Mouse (Mus musculus) monocyte, adult 5-6 weeks (primary cell): ENCODE data around the gene Mrtfa. TPM values are rescaled to one million over a fixed set of nuclear protein-coding genes. Genes with fewer than 3 reads are reported as not detected.

ENCODE experiments used
- ATAC-seq: fragments of 153-309, 156-312 bp; replicated peaks from 2 replicates; pipeline ENCODE4 v1.8.0; 2017; ENCODE audit warnings: mild to moderate bottlenecking; ENCODE audit not compliant: low TSS enrichment, insufficient number of reproducible peaks, severe bottlenecking, poor library complexity, low FRiP score
- total RNA-seq: library from RNA; stranded (forward); fragments of 200-1000, 200-491, 200-594 nt; gene quantifications from 3 replicates; pipeline ENCODE4 v1.2.3, GENCODE M21; 2017

Gene Mrtfa
- total RNA-seq, 1 experiment from 2014 or later, result 45.6 TPM

DNA sequence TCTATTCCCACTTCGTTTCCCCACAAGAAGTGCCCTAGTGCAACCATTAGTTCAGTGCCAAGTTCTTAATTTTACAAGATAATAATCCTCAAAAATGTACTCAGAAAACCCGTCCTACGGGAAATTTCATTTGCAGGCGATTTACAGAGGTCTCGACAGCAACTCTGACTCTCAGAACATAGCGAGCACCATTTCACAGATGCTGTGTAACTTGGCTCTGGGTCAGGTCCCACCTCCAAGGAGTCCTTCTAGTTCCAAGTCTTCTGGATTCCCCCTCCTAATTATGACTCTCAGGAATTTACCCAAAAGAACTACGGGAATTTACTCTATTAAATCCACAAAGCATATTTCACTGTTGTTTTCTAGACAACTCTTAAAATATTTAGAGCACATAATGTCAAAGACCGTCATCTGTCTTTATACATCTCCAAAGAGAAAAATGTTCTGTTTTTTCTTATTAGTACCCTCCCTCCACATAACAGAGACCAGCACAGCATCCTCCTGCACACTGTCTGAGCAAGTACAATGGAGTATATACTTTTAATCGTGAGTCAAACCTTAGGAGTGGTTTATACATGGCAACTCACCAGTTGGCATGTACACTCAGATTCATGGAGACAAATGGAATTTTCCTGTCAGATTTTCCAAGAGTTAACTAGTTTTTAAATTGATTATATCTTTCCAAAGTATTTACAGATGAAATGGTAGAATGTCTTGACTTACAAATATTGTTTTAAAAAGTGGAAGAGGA, 25.8 kb downstream of the Mrtfa start:
- no peak for ATAC-seq

DNA sequence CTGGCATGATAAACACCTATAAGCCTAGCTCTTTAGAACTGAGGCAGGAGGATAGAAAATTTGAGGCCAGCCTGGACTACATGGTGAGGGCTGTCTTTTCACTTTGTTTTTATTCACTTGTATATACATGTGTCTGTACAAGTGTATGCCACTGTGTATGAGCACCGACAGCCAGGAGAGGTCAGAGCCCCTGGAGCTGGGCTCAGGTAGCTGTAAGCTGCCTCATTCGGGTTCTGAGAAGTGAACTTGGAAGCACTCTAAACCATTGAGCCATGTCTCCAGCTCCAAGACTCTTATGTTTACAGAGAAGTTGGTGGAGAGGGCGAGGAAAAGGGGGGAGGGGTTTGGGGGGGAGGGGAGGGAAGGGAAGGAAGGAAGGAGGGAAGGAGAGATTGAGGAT, 29.0 kb downstream of the Mrtfa start:
- ATAC-seq, result no peak

- no peak for ATAC-seq
Measured at GRCm38 (mm10) chr15:81160677-81161076, 29.9 kb downstream of the Mrtfa start.

DNA sequence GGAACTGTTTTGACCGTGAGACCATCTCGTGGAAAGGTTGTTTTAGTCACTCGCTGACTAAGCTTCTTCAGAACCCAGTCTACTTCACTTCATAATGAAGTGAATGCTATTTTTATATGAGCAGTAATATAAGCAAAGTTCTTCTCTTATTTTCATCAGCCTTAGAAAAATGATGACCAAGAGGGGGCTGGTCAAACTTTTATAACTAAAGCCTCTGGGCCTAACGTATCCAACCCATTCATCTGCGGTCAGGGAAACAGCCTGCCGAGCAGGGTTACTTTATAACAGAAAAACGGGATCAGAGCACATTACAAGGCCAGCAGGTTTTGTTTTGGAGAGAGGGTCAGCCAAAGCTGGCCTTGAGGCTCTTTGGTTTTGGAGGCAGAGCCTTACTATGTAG, 31.3 kb downstream of the Mrtfa start:
- no peak for ATAC-seq

- ATAC-seq, result no peak
Measured at GRCm38 (mm10) chr15:81158517-81159120, 31.9 kb downstream of the Mrtfa start.

DNA sequence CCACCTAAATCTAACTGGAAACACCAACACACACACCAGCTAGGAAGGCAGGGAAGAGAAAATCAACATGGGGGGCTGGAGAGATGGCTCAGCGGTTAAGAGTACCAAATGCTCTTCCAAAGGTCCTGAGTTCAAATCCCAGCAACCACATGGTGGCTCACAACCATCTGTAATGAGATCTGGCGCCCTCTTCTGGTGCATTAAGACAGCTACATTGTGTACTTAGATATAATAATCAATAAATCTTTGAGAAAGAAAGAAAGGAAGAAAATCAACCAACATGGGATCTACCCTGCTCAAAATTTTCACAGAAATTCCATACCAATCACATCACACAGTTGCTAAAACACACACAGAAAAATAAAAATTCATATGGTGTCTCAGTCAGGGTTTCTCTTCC, 34.1 kb downstream of the Mrtfa start:
- no peak for ATAC-seq

- ATAC-seq, result no peak
Measured at GRCm38 (mm10) chr15:81155845-81156244, 34.7 kb downstream of the Mrtfa start.

GRCm38 (mm10) chr15:81154846-81155624, 35.5 kb downstream of the Mrtfa start:
- ATAC-seq, result 0 out of 2 replicates have a peak, but pooled peaks have one; percentile 35

DNA sequence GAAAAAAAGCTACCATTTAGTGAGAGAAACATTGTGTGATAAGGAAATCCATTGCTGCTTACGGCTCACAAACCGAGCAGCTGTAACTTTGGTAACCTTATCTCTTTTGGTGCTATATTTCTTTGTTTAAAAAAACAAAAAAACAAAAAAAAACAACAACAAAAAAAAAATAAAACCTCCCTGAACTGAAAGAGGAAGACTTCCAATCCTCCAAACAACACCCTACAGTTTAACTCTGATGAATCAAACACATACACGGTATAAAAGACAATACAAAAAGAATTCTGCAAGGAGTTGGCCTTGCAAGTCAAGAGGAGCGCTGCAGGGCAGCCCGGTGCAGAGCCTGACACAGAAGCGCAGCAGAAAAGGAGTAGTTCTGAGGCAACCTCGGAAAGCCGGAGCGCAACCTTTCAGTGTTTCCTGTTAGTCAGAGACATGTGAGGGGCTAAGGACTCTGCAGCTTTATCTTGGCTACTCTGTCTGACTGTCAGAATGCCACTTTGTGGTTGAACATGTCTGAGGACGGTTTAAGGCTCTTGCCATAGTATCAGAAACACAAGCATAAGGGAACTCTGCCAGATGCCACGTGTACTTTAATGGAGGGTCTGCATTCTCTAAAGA, 48.5 kb downstream of the Mrtfa start:
- ATAC-seq, result no peak

DNA sequence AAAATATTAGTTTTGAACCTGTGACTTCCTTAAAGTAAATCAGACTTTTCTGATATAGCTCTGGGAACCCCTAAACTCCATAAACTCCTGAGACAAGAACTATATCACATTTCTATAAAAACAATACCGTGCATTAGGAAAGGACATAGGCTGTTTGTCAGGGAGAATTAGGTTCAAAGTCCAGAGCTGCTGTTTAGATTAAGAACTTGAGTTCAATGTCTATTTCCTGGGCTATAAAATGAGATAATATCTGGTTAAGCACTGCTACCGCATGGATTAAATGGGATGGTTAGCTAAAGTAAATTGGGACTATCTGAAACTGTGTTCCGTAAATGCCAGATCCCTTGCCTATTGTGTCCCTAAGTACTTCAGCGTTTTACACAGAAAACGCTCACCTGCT, 50.6 kb downstream of the Mrtfa start:
- ATAC-seq, result no peak

- ATAC-seq, result no peak
Measured at GRCm38 (mm10) chr15:81137298-81137697, 53.3 kb downstream of the Mrtfa start.

GRCm38 (mm10) chr15:81133781-81134180, 56.8 kb downstream of the Mrtfa start:
- ATAC-seq, result no peak

- no peak for ATAC-seq
Measured at GRCm38 (mm10) chr15:81131152-81131551, 59.4 kb downstream of the Mrtfa start.

DNA sequence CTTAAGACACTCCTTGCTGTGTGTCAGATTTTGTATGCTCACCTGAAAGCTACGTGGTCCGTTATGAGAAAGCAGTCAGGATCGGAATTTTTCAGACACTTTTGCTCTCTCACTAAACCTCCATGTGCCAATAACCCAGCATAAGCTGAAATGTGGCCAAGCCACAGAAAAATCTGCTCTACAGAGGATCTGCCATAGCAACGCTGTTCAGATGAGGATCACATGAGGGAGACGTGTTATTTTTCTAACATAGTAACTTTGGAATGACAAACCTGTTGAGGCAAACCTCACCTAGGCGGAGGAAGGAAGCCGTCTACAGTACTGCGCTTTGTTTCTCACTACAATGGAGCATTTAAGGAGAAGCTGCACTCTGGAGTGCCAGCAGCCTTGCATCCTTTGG, 60.6 kb downstream of the Mrtfa start:
- no peak for ATAC-seq

GRCm38 (mm10) chr15:81128155-81128838, 62.3 kb downstream of the Mrtfa start:
- no peak for ATAC-seq

DNA sequence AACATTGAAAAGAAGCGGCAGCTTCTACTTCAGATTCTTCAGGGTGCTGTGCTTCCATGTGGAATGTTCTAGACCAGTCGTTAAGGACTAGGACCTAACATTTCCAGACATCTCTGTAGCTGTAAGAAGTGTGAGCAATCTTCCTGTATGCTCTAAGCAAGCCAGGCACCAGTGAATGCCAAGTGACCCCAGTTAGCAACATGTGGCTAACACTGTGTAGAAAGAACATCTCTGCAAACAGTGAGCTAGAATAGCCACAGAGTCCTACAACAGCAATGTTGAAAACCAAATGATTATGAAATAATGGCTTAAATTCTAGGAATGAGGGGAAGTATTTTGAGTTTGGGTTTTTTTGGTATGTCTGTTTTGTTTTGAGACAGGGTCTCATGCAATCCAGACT, 66.3 kb downstream of the Mrtfa start:
- no peak for ATAC-seq

DNA sequence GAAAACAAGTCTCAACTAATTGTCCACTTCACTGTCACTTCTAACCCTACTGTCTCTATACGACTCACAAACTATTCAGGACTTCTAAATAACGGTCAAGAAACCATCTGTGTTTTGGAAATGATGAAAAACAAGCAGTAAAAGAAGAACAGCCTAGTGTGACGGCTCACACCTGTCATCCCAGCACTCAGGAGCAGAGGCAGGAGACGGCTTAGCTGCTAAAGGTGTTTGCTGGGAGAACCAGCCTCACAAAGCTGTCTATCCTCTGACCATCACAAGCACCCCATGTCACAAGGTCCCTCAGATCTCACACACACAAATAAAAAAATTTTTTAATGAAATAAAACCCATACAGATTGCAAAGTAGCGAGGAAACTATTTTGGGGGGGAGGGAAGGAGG, 67.4 kb downstream of the Mrtfa start:
- no peak for ATAC-seq

- no peak for ATAC-seq
Measured at GRCm38 (mm10) chr15:81122535-81122934, 68.0 kb downstream of the Mrtfa start.

GRCm38 (mm10) chr15:81122078-81122477, 68.5 kb downstream of the Mrtfa start:
- no peak for ATAC-seq
